Mouse (Mus musculus) kidney, adult 8-10 months (tissue): ENCODE results near the gene Fstl3.

ENCODE experiments used
- DNase-seq, 2 experiments: peaks; one replicate each; pipeline ENCODE4 v3.0.0; 2022

The Fstl3 gene

GRCm38 (mm10) chr10:79817111-79817510, 40.0 kb downstream of the Fstl3 start:
- DNase-seq, result no peak

- no peak for DNase-seq
These were observed 41.2 kb downstream of the Fstl3 start for GRCm38 (mm10) chr10:79818225-79818624.

GRCm38 (mm10) chr10:79819606-79820005, 42.5 kb downstream of the Fstl3 start:
- no peak for DNase-seq

GRCm38 (mm10) chr10:79820277-79820676, 43.2 kb downstream of the Fstl3 start:
- no peak for DNase-seq

GRCm38 (mm10) chr10:79820782-79821181, 43.7 kb downstream of the Fstl3 start, which contains the start of gene Misp:
Gene Misp, plus strand, starts transcription at chr10:79820989.
- peak; percentile 48 to 68 for DNase-seq

GRCm38 (mm10) chr10:79821731-79822130, 44.7 kb downstream of the Fstl3 start:
- no peak for DNase-seq

- peak; percentile 84 to 85 for DNase-seq
These were observed 45.3 kb downstream of the Fstl3 start for GRCm38 (mm10) chr10:79822372-79822771.

GRCm38 (mm10) chr10:79823011-79823410, 45.9 kb downstream of the Fstl3 start:
- no peak for DNase-seq

GRCm38 (mm10) chr10:79824413-79824812, 47.3 kb downstream of the Fstl3 start:
- DNase-seq, result no peak

GRCm38 (mm10) chr10:79831583-79831982, 54.5 kb downstream of the Fstl3 start:
- DNase-seq, result no peak
